In the genomic region with DNA sequence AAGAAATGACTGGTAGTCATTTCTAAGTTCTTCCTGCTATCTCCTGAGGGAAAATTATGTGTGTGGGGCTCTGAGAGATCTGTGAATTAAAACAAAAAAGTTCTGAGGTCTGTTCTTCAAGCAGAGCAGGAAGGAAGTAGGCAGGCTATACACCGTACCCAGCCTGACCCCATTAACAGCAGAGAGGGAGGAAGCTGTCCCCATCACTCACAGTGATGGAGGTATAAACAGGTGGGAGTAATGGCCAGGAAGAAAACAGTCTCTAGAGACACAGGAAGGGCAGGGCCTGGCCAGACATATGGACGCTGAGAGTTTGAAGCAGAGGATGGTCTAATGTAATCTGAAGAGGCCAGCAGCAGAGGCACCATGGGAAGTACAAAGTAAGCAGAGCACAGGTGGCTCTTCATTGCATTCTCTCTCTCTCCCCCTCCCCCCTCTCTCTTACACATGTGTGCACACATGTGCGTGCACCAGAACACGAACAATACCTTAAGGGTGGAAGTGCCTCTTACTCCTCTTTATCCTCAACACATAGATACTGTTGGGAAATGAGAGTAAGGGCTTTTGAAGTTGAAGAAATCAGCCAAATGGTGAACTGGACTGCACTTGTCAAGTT, we compare ENCODE assay signal across 21 mouse cellular contexts.
DNase-seq lines count a peak whose midpoint lies in the region; ATAC-seq and TF ChIP-seq lines count a peak whose summit lies in the region.
"Had no signal": no experiment of that assay in that cellular context is flagged by ENCODE, and none has a peak within 500 bp of the region (broad histone marks: within the 10 kb centered on the region; RNA-seq: fewer than 3 reads in every experiment).

No protein-coding gene starts in this region.

- WGBS in lung, embryonic 16.5 days: 54% methylated on average over 4 of the region's 4 CpGs
- 37% methylated on average over 4 of the region's 4 CpGs for WGBS in lung, adult 2 months
- 27% methylated on average over 4 of the region's 4 CpGs for WGBS in thymus, adult 2 months

- no peak overlapping the region for H3K4me2 ChIP-seq in lung, embryonic 16.5 days (ENCODE audit: low read depth, low read length)
- H3K4me2 ChIP-seq: embryonic facial prominence, embryonic 12.5 days; forebrain, embryonic 12.5 days; heart, embryonic 15.5 days; hindbrain, embryonic 13.5 days had no signal

- no peak for TF ChIP-seq CTCF in lung, adult 2 months (IDR thresholded peaks at IDR 0.05; ENCODE audit: insufficient read depth, low read length)
- TF ChIP-seq CTCF in thymus, adult 2 months (IDR thresholded peaks at IDR 0.05; ENCODE audit: borderline replicate concordance, control insufficient read depth, extremely low read depth, insufficient read depth, low read length, poor library complexity): no peak

- H3K9ac ChIP-seq in lung, embryonic 16.5 days (ENCODE audit: low read length): no peak overlapping the region
- H3K9ac ChIP-seq: embryonic facial prominence, embryonic 12.5 days; forebrain, embryonic 12.5 days; heart, embryonic 15.5 days; hindbrain, embryonic 13.5 days had no signal

- H3K4me3 ChIP-seq in lung, embryonic 16.5 days (ENCODE audit: low read length): no peak overlapping the region
- no peak overlapping the region for H3K4me3 ChIP-seq in lung, adult 2 months (replicated peaks; ENCODE audit: extremely low read depth, low read depth, low read length)
- no peak overlapping the region for H3K4me3 ChIP-seq in thymus, adult 2 months (ENCODE audit: control insufficient read depth, insufficient read depth, low read length)
- H3K4me3 ChIP-seq: embryonic facial prominence, embryonic 12.5 days; forebrain, embryonic 12.5 days; heart, embryonic 10.5 days; heart, embryonic 15.5 days; hindbrain, embryonic 13.5 days had no signal

- no peaks in the 10 kb centered on the region for H3K36me3 ChIP-seq in lung, embryonic 16.5 days (ENCODE audit: control insufficient read depth, insufficient read depth, low read length)
- H3K36me3 ChIP-seq in thymus, adult 2 months (ENCODE audit: control insufficient read depth, insufficient read depth, low read length): no peaks in the 10 kb centered on the region
- H3K36me3 ChIP-seq: embryonic facial prominence, embryonic 12.5 days; forebrain, embryonic 12.5 days; heart, embryonic 10.5 days; heart, embryonic 15.5 days; hindbrain, embryonic 13.5 days had no signal

- DNase-seq in lung, adult 2 months: no peak
- DNase-seq in thymus, adult 2 months: peak; percentile 42
- DNase-seq in thymus, postnatal 25 days: peak; percentile 62
- DNase-seq in testis, postnatal 10 days (ENCODE audit: low spot score): no peak
- DNase-seq in layer of hippocampus, postnatal 14 days (ENCODE audit: low spot score in 2 of 2): no peak
- DNase-seq in cerebellum, adult 8-10 months: no peak
- DNase-seq: adrenal gland, postnatal 10 days; cerebellum, adult 11 months; cerebellum, adult 9-10 months; cerebellum, postnatal 25 days; gastrocnemius, postnatal 25 days; heart, adult 18-20 months; heart, postnatal 14 days had no signal

- H3K9me3 ChIP-seq in lung, embryonic 16.5 days (ENCODE audit: control insufficient read depth, low read length): no peaks in the 10 kb centered on the region
- H3K9me3 ChIP-seq: embryonic facial prominence, embryonic 12.5 days; forebrain, embryonic 12.5 days; heart, embryonic 10.5 days; heart, embryonic 15.5 days; hindbrain, embryonic 13.5 days had no signal

- H3K27ac ChIP-seq in lung, embryonic 16.5 days (ENCODE audit: low read length): no peak overlapping the region
- peak overlapping the region; percentile 95 for H3K27ac ChIP-seq in thymus, adult 2 months (ENCODE audit: control insufficient read depth, insufficient read depth, low read length)
- H3K27ac ChIP-seq: embryonic facial prominence, embryonic 12.5 days; forebrain, embryonic 12.5 days; heart, embryonic 10.5 days; heart, embryonic 15.5 days; hindbrain, embryonic 13.5 days had no signal

- TF ChIP-seq POLR2A in lung, adult 2 months (IDR thresholded peaks at IDR 0.05; ENCODE audit: borderline replicate concordance, extremely low read depth, low read depth, low read length): no peak
- TF ChIP-seq POLR2A in thymus, adult 2 months (IDR thresholded peaks at IDR 0.05; ENCODE audit: control insufficient read depth, extremely low read depth, insufficient read depth, low read length, poor library complexity): no peak

- ATAC-seq in lung, embryonic 16.5 days (ENCODE audit: low read depth): peak; percentile 72
- ATAC-seq in megakaryocyte, adult 5-6 weeks (ENCODE audit: poor library complexity, severe bottlenecking): peak; percentile 36
- ATAC-seq: forebrain, embryonic 16.5 days had no signal

- H3K4me1 ChIP-seq in lung, embryonic 16.5 days (replicated peaks; ENCODE audit: control insufficient read depth, insufficient read depth, low read length): no peaks in the 10 kb centered on the region
- peaks cover 3% of the 10 kb centered on the region for H3K4me1 ChIP-seq in lung, adult 2 months (ENCODE audit: control insufficient read depth, insufficient read depth, low read length)
- H3K4me1 ChIP-seq in thymus, adult 2 months (replicated peaks; ENCODE audit: control insufficient read depth, insufficient read depth, low read length): peaks cover 7% of the 10 kb centered on the region
- H3K4me1 ChIP-seq: embryonic facial prominence, embryonic 12.5 days; forebrain, embryonic 12.5 days; heart, embryonic 10.5 days; heart, embryonic 15.5 days; hindbrain, embryonic 13.5 days had no signal

- H3K27me3 ChIP-seq in lung, embryonic 16.5 days (ENCODE audit: control insufficient read depth, insufficient read depth, low read depth, low read length): no peaks in the 10 kb centered on the region
- H3K27me3 ChIP-seq in thymus, adult 2 months (ENCODE audit: control insufficient read depth, insufficient read depth, low read length): no peaks in the 10 kb centered on the region
- H3K27me3 ChIP-seq: embryonic facial prominence, embryonic 12.5 days; forebrain, embryonic 12.5 days; heart, embryonic 15.5 days; hindbrain, embryonic 13.5 days had no signal

Comparison
In these comparisons a context has a peak if more than half of its experiments do, and no peak if none do; other contexts are left out.
1. DNase-seq: peak in thymus, adult 2 months (single experiment) and thymus, postnatal 25 days (single experiment); none in lung, adult 2 months (single experiment), testis, postnatal 10 days (single experiment), layer of hippocampus, postnatal 14 days (0 of 2) and cerebellum, adult 8-10 months (single experiment).